Mouse (Mus musculus) neural tube, embryonic 15.5 days (tissue): Measurements from ENCODE around the gene Iqcd. TPM values are rescaled to one million over a fixed set of nuclear protein-coding genes. Genes with fewer than 3 reads are reported as not detected.

Experiments used
- ATAC-seq: fragments of 200-750 bp; cut with Nextera tagmentation; 2 replicates; pipeline ENCODE4 v1.8.0; 2017; ENCODE audit warnings: mild to moderate bottlenecking, moderate TSS enrichment, moderate library complexity; ENCODE audit not compliant: low FRiP score
- H3K27ac ChIP-seq: fragments of 300-500 bp; sonication (generic); replicated peaks from 2 replicates; pipeline ENCODE4 v1.5.1; 2015; ENCODE audit warnings: mild to moderate bottlenecking, inconsistent platforms
- H3K27me3 ChIP-seq: fragments of 300-500 bp; sonication (generic); replicated peaks from 2 replicates; pipeline ENCODE4 v1.6.1; 2015; ENCODE audit warnings: inconsistent platforms
- H3K36me3 ChIP-seq: fragments of 300-500 bp; sonication (generic); 2 replicates; pipeline ENCODE4 v1.6.1; 2015; ENCODE audit warnings: inconsistent platforms
- H3K4me1 ChIP-seq: fragments of 300-500 bp; sonication (generic); 2 replicates; pipeline ENCODE4 v1.6.1; 2015; ENCODE audit warnings: inconsistent platforms
- H3K4me2 ChIP-seq: fragments of 300-500 bp; sonication (generic); 2 replicates; pipeline ENCODE4 v1.6.1; 2015; ENCODE audit warnings: inconsistent platforms, mild to moderate bottlenecking, moderate library complexity
- H3K4me3 ChIP-seq: fragments of 300-500 bp; sonication (generic); replicated peaks from 2 replicates; pipeline ENCODE4 v1.5.1; 2015; ENCODE audit warnings: mild to moderate bottlenecking, inconsistent platforms
- H3K9ac ChIP-seq: fragments of 300-500 bp; sonication (generic); replicated peaks from 2 replicates; pipeline ENCODE4 v1.6.1; 2015; ENCODE audit warnings: mild to moderate bottlenecking, inconsistent platforms
- H3K9me3 ChIP-seq: fragments of 300-500 bp; sonication (generic); replicated peaks from 2 replicates; pipeline ENCODE4 v1.6.1; 2016; ENCODE audit warnings: inconsistent platforms
- WGBS: fragments of 180-500 bp; shearing (Covaris S2); methylation state at CpG from one replicate; pipeline ENCODE4 v1.1.7; 2015; ENCODE audit warnings: mixed read lengths; 5-methylcytosine and 5-hydroxymethylcytosine counted together
- polyA plus RNA-seq: library from polyadenylated mRNA; unstranded; fragments of >200 nt; fragmentation: Nextera tagmentation; extraction: Ambion mirVana; gene quantifications from 2 replicates; pipeline ENCODE4 v1.2.1, GENCODE M21; 2015

The Iqcd gene
- polyA plus RNA-seq, 1 experiment from 2014 or later = 1.5 TPM

DNA sequence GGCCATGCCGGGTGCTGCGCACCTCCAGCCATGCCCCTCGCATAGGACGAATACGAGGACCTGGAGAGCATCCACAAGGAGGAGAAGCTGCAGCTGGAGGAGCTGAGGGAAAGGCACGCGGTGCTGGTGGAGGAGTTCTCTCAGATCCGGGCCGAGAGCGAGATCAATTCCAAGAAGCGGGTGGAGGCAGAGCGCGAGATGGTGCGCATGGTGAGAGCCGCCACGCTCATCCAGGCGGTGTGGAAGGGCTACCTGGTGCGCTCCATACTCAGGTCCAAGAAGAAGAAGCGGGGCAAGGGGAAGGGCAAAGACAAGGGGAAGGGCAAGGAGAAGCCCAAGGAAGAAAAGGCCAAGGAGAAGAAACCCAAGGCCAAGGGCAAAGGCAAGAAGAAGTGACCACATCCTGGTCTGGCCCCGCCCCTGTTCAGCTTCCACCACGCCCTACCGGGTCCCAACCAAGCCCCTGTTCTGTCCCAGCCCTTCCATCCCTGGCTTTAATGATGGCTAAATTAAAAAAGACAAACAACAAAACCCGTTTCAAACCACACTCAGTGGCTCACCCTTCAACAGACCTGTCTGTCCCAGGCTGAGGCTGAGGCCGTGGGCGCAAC lies 17.9 kb downstream of the Iqcd start:
- no peaks in the 10 kb centered on the region for H3K27me3 ChIP-seq
- H3K27ac ChIP-seq = no peak overlapping the region
- H3K9me3 ChIP-seq = no peaks in the 10 kb centered on the region
- WGBS = 71% methylated on average over 25 of the region's 25 CpGs
- H3K9ac ChIP-seq = no peak overlapping the region
- peaks cover 5% of the 10 kb centered on the region for H3K36me3 ChIP-seq
- ATAC-seq = no peak
- no peak overlapping the region for H3K4me2 ChIP-seq
- peaks cover 32% of the 10 kb centered on the region for H3K4me1 ChIP-seq
- no peak overlapping the region for H3K4me3 ChIP-seq

DNA sequence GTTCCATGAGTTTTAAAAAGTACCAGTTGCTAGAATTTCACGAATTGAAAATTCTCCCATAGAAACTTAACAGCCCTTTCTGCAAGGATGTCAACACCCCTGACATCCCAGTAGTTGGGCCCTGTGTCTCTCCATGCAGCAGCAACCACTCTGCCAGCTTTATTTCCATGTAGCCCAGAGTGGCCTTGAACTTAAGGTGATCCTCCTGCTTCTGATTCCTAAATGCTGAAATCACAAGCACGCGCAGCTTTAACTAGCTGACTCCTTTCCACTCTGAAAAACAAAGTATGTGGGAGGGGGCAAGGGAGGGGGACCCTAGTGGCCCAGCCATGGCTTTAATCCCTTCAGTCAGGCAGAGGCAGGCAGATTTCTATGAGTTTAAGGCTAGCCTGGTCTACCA lies 18.5 kb downstream of the Iqcd start:
- no peak overlapping the region for H3K4me2 ChIP-seq
- H3K36me3 ChIP-seq = peaks cover 5% of the 10 kb centered on the region
- H3K4me1 ChIP-seq = peaks cover 34% of the 10 kb centered on the region
- H3K27me3 ChIP-seq = no peaks in the 10 kb centered on the region
- WGBS = 76% methylated on average over 3 of the region's 3 CpGs
- no peak overlapping the region for H3K27ac ChIP-seq
- H3K9ac ChIP-seq = no peak overlapping the region
- no peak overlapping the region for H3K4me3 ChIP-seq
- H3K9me3 ChIP-seq = no peaks in the 10 kb centered on the region
- ATAC-seq = no peak

DNA sequence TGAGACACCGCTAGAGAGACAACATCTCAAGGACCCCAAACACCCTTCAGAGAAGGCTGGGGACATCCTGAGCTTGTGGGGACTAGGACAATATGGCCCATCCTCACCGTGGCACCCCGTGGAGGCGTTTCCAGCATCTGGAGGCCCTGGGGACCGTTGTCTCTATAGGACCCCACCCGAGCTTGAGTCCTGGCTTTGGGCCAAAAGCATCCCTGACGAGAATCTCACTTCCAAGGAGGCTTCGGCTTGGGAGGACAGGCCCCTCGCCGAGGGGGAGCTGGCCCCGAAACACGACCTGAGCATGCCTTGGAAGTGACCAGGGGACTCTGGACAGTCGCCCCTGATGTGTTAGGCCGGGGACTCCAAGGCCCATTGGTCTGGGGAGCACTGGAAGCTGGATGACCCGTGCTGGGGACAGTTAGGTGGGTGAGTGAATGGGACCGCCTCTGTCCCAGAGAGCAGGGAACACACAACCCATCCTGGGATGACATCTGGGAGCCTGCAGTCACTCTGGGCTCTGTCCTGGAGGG lies 20.5 kb downstream of the Iqcd start:
- no peak overlapping the region for H3K27ac ChIP-seq
- 77% methylated on average over 16 of the region's 16 CpGs for WGBS
- no peak overlapping the region for H3K9ac ChIP-seq
- no peak overlapping the region for H3K4me3 ChIP-seq
- ATAC-seq = no peak
- H3K36me3 ChIP-seq = peaks cover 5% of the 10 kb centered on the region
- no peaks in the 10 kb centered on the region for H3K27me3 ChIP-seq
- H3K4me1 ChIP-seq = peaks cover 42% of the 10 kb centered on the region
- H3K9me3 ChIP-seq = no peaks in the 10 kb centered on the region
- no peak overlapping the region for H3K4me2 ChIP-seq

DNA sequence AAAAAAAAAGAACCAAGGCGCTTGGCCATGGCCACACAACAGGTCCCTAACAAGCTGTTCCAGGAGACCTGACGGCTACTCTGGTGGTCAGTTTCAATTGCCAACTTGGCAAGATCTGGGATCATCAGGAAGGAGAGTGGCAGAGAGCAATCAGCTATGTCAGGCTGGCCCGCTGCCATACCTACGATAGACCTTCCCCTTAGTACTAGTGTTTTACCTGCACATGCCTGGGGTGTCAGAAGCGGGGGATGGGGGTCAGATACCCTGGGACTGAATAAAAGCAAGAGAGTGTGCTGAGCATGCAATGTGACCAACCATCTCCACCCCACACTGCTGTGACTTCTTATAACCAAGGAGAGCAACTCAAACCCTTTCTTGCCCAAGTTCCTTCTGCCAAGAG lies 22.1 kb downstream of the Iqcd start:
- 94% methylated on average over 5 of the region's 5 CpGs for WGBS
- no peak for ATAC-seq
- Histone ChIP-seq H3K9ac (no peak overlapping the region), H3K36me3 (peaks cover 10% of the 10 kb centered on the region), H3K4me2 (peak overlapping the region; percentile 73), H3K4me3 (peak overlapping the region; percentile 81; the same call in 1 of the 2 replicates), H3K9me3 (no peaks in the 10 kb centered on the region), H3K4me1 (peaks cover 43% of the 10 kb centered on the region), H3K27ac (no peak overlapping the region), H3K27me3 (no peaks in the 10 kb centered on the region)

DNA sequence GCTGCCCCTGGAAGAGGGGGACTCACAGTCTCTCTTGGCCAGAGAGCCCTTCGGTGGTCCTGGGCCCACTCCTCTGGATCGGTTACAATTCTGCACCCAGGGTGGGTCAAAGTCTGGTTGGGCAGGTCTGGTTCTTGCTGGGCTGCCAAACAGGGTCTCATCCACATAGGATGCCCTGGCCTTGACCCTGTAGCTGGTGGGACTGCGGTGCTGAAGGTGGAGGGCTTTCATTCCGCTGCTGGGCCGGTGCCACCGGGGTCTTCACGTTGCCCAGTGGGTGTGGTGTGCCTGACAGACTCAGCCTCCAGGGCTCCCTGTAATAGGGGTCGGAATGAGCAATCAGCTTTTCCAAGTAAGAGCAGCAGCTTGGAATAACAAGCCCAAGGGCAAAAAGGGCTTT lies 22.6 kb downstream of the Iqcd start:
- H3K9ac ChIP-seq = peak overlapping the region; percentile 77
- no peaks in the 10 kb centered on the region for H3K27me3 ChIP-seq
- ATAC-seq = no peak
- peaks cover 15% of the 10 kb centered on the region for H3K36me3 ChIP-seq
- no peaks in the 10 kb centered on the region for H3K9me3 ChIP-seq
- peak overlapping the region; percentile 81 for H3K4me3 ChIP-seq
- peaks cover 43% of the 10 kb centered on the region for H3K4me1 ChIP-seq
- peak overlapping the region; percentile 73 for H3K4me2 ChIP-seq
- peak overlapping the region; percentile 93 for H3K27ac ChIP-seq
- 48% methylated on average over 8 of the region's 8 CpGs for WGBS

DNA sequence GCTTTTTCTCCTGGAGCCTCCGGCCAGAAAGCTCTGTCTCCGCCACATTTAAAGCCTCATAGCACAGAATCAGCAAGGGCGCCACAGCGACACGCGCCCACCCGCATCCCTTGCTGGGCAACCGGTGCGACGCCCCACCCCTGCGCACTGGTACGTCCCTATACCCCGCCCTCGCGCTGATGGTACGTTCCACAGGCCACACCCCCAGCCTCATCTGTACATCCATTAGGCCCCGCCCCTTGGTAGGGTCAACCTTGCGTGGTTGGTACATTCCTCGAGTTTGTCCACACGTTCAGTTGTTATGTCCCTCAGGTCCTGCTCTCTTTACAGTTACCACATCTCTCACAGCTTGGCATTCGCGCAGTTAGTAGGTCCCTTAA lies 23.6 kb downstream of the Iqcd start, which contains the start of the genes Rita1 and Ddx54:
TSS of gene Rita1 (minus strand) at position 148 of the 380 bp plus-strand sequence.
TSS of gene Ddx54 (plus strand) at position 298 of the 380 bp plus-strand sequence.
- peak within 1 kb of the TSS; percentile 93 for H3K27ac ChIP-seq
- H3K9me3 ChIP-seq = no peaks in the 10 kb centered on the region
- ATAC-seq = peak; percentile 89
- 3% methylated on average over 22 of the region's 22 CpGs for WGBS
- H3K9ac ChIP-seq = peak within 1 kb of the TSS; percentile 77
- H3K4me2 ChIP-seq = peak within 1 kb of the TSS; percentile 73
- peak within 1 kb of the TSS; percentile 81 for H3K4me3 ChIP-seq
- H3K27me3 ChIP-seq = no peaks in the 10 kb centered on the region
- H3K36me3 ChIP-seq = peaks cover 24% of the 10 kb centered on the region
- peaks cover 43% of the 10 kb centered on the region for H3K4me1 ChIP-seq

DNA sequence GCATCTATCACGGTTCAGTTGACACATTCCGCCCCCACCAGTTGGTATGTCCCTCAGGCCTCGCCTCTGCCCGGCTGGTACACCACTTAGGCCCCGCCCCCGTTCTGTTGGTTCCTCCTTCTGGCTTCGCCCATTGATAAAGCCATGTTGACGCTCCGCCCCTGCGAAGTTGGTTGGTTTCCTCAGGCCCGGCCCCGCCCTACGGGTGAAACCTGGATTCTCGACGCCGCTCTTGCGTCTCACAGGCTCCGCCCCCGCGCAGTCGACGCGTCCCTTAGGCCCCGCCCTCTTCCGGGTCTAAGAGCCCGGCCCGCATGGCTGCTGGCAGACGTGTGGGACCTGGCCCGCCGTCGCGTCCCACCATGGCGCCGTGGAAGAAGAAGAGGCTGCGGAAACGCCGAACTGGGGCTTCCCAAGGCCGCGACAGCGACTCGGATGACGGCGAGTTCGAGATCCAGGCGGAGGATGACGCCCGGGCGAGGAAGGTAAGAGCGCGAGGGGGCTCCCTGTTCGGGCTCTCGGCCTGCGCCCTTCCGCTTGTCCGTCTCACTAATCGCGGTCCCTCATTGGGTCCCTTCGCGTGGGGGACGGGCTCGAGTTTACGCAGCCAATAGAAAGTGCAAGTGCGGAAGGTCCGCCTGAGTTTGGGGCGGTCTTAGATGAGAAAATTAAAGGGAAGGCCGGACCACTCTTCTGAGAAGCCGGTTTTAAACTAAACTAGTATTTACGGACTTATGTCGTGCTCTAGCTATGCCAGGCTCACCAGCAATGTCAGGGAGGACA lies 24.2 kb downstream of the Iqcd start:
- H3K9me3 ChIP-seq = no peaks in the 10 kb centered on the region
- WGBS = under 1% methylated on average over 69 of the region's 69 CpGs
- H3K36me3 ChIP-seq = peaks cover 29% of the 10 kb centered on the region
- peak overlapping the region; percentile 73 for H3K4me2 ChIP-seq
- H3K4me1 ChIP-seq = peaks cover 43% of the 10 kb centered on the region
- peak overlapping the region; percentile 81 for H3K4me3 ChIP-seq
- H3K27me3 ChIP-seq = no peaks in the 10 kb centered on the region
- H3K27ac ChIP-seq = peak overlapping the region; percentile 93
- H3K9ac ChIP-seq = peak overlapping the region; percentile 77
- peak; percentile 95 for ATAC-seq

DNA sequence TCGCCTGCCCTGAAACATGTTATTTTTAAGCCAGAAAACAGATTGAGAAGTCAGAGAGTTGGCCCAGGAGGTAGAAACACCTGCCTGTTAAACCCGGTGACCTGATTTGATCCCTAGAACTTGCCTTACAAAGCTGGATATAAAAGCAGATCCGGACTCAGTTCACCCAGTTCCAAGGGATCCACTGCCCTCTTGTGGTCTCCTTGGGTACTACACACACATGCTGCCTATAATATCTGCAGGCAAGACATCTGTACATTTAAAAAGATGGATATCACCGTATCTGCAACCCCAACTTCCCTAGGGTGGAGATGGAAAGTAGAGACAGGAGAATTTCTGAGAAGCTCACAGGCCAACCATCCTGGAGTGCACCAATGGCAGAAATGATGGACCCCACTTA lies 27.1 kb downstream of the Iqcd start:
- H3K4me3 ChIP-seq = no peak overlapping the region
- no peaks in the 10 kb centered on the region for H3K27me3 ChIP-seq
- H3K9me3 ChIP-seq = no peaks in the 10 kb centered on the region
- ATAC-seq = no peak
- H3K4me1 ChIP-seq = peaks cover 25% of the 10 kb centered on the region
- peaks cover 54% of the 10 kb centered on the region for H3K36me3 ChIP-seq
- no peak overlapping the region for H3K27ac ChIP-seq
- no peak overlapping the region for H3K4me2 ChIP-seq
- H3K9ac ChIP-seq = no peak overlapping the region
- WGBS = 99% methylated on average over 4 of the region's 4 CpGs

DNA sequence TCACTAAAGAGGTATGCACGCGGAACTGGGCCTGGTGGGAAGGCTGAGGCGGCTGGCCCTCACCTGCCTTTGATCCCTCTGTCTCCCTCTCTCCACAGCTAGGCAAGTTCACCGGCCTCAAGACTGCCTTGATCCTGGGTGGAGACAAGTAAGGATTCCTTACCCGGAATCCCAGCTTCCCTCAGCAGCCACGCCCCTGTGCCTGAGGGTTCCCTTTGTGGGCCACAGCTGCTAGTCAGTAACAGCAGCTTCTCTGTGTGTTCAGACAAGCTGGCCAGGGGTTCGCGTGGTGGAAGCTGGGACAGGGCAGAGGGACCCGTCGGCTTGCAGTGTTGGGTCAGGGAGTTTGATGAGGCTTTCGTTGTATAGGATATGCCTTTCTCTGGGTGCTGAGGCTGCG lies 30.0 kb downstream of the Iqcd start:
- Histone ChIP-seq H3K36me3 (peaks cover 70% of the 10 kb centered on the region), H3K9me3 (no peaks in the 10 kb centered on the region), H3K27ac (no peak overlapping the region), H3K4me3 (no peak overlapping the region), H3K9ac (no peak overlapping the region), H3K4me1 (peaks cover 21% of the 10 kb centered on the region), H3K27me3 (no peaks in the 10 kb centered on the region), H3K4me2 (no peak overlapping the region)
- WGBS = 90% methylated on average over 12 of the region's 12 CpGs
- ATAC-seq = no peak

DNA sequence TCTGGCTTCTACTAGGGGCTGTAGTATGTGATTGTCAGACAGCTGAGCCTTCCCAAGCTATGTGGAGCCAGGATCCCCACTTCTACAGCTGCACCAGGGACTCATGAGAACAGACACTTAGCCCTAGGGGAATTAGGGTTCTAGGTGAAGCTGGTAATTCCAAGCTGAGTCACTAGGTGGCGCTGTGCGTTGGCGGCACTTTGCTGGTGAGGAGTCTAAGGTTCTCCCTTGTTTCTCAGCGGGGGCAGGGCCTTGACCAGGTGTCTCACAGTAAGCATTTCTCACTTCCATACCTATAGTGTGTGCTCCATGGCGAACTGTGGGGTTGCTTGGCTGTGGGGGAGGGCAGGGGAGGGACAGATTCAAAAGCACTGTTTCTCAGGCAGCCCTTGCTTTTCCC lies 30.4 kb downstream of the Iqcd start:
- 18% methylated on average over 5 of the region's 5 CpGs for WGBS
- Histone ChIP-seq H3K4me3 (no peak overlapping the region), H3K9me3 (no peaks in the 10 kb centered on the region), H3K27ac (no peak overlapping the region), H3K27me3 (no peaks in the 10 kb centered on the region), H3K36me3 (peaks cover 74% of the 10 kb centered on the region), H3K4me1 (peaks cover 17% of the 10 kb centered on the region), H3K9ac (no peak overlapping the region), H3K4me2 (no peak overlapping the region)
- no peak for ATAC-seq

DNA sequence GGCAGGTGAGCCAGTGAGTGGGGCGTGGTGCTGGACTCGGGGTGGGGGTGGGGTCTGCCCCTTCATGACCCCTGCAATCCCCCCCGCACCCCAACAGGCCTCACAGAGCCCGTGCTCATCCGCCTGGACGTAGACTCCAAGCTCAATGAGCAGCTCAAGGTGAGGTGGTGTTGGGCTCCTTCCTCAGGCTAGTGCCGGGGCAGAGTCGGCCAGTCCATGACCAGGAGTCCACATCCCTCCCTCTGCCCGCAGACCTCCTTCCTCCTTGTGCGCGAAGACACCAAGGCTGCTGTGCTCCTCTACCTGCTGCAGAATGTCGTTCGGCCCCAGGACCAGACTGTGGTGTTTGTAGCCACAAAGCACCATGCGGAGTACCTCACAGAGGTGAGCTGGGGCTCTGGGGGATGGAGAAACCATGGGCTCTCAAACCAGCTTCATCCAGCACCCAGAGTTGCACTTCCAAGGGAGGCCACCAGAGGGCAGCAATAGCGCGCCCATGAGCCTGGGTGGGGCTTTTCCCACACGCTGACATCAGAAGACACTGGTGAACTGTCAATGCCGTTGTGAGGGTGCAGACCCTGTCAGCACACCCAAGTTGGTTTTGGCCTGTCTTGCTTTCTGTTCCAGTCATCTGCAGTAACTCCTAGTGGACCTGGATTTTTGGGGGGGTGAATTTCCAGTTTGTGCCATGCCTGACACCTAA lies 31.7 kb downstream of the Iqcd start:
- peak; percentile 37; the same call in 1 of the 2 replicates for ATAC-seq
- peaks cover 9% of the 10 kb centered on the region for H3K4me1 ChIP-seq
- H3K36me3 ChIP-seq = peaks cover 80% of the 10 kb centered on the region
- no peak overlapping the region for H3K4me2 ChIP-seq
- no peaks in the 10 kb centered on the region for H3K27me3 ChIP-seq
- no peak overlapping the region for H3K9ac ChIP-seq
- H3K4me3 ChIP-seq = no peak overlapping the region
- H3K27ac ChIP-seq = no peak overlapping the region
- WGBS = 72% methylated on average over 18 of the region's 18 CpGs
- H3K9me3 ChIP-seq = no peaks in the 10 kb centered on the region
